Mouse (Mus musculus): ENCODE measurements around the gene Zhx3. TPM values are rescaled to one million over a fixed set of nuclear protein-coding genes. Genes with fewer than 3 reads are reported as not detected.

The Zhx3 gene
- polyA plus RNA-seq, 1 experiment from 2014 or later: 11.4 TPM

DNA sequence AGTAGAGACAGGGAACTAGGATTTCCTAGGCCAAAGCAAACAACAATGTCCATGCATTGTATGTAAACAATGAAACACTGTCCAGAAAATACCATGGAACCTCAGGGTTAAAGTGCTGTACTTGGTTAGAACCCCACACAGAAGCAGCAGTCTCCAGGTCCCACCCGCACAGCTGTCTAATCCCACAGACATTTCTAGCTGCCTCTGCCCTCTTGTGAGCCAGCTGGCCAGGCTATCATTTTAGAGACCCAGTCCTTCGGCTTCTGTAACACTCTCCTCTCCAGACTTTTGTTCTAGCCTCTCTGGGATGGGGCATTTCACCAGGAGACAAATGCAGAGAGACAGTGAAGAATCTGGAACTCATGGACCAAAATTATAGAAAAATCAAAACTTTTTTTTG is 94.8 kb downstream of the Zhx3 start:
- H3K4me1 ChIP-seq (replicated peaks; ENCODE audit: control insufficient read depth, insufficient read depth, low read length): no peaks in the 10 kb centered on the region
- WGBS: 78% methylated on average over 2 of the region's 2 CpGs
- no peak overlapping the region for H3K27ac ChIP-seq (ENCODE audit: low read length)
- H3K36me3 ChIP-seq (ENCODE audit: control insufficient read depth, insufficient read depth, low read length): 0 out of 2 replicates have a peak, but pooled peaks cover 4% of the 10 kb centered on the region
- H3K9ac ChIP-seq (ENCODE audit: low read length): no peak overlapping the region
- no peaks in the 10 kb centered on the region for H3K27me3 ChIP-seq (ENCODE audit: control insufficient read depth, insufficient read depth, low read depth, low read length)
- no peak for ATAC-seq (ENCODE audit: low read depth)
- H3K4me3 ChIP-seq (ENCODE audit: low read length): no peak overlapping the region
- H3K9me3 ChIP-seq (ENCODE audit: control insufficient read depth, low read length): no peaks in the 10 kb centered on the region
- no peak overlapping the region for H3K4me2 ChIP-seq (ENCODE audit: low read depth, low read length)

DNA sequence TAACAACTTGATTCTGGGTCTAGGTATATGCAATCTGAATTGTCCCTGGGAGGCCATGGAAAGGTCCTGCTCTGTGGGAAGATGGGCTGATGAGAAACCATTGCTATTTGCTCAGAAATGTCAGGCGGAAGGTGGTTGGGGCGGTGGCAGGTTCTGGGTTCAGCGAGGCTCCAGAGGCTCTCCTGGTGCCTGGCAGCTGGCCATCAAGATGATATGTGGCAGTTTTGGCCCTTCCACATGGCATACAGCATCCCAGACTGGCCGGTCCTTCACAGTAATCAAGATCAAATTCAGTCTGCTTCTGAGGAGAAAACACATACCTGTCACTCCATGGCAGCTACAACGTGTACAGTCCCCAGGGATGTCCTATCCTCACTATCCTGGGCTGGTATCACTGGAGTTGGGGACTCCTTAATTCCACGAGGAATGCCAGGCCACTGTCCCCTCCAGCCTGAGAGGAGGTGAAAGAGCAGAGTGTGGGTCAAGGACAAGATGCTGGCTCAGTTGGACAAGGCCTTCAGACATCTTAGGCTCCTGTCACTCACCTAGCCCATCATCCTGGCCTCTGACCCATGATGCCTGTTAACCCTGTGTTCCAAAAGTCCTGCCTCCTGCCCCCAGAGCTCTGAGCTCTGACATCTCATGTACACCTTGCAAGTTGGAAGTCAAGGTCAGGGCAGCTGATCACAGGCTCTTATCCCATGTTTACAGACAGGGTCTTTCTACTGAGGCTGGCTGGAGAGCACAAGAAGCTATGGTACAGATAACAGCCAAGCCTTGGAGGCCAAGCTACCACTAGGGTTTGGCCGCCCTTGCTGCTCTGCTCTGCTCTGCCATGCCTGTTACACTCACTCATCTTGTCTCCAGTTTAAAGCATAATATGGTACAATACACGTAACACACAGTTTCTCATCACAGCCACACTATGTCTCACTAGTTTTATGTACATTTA is 101.2 kb downstream of the Zhx3 start:
- H3K4me2 ChIP-seq (ENCODE audit: low read depth, low read length): no peak overlapping the region
- no peak overlapping the region for H3K4me3 ChIP-seq (ENCODE audit: low read length)
- H3K4me1 ChIP-seq (replicated peaks; ENCODE audit: control insufficient read depth, insufficient read depth, low read length): no peaks in the 10 kb centered on the region
- H3K27ac ChIP-seq (ENCODE audit: low read length): no peak overlapping the region
- ATAC-seq (ENCODE audit: low read depth): no peak
- no peak overlapping the region for H3K9ac ChIP-seq (ENCODE audit: low read length)
- 79% methylated on average over 8 of the region's 8 CpGs for WGBS
- H3K9me3 ChIP-seq (ENCODE audit: control insufficient read depth, low read length): no peaks in the 10 kb centered on the region
- H3K36me3 ChIP-seq (ENCODE audit: control insufficient read depth, insufficient read depth, low read length): no peaks in the 10 kb centered on the region
- no peaks in the 10 kb centered on the region for H3K27me3 ChIP-seq (ENCODE audit: control insufficient read depth, insufficient read depth, low read depth, low read length)

DNA sequence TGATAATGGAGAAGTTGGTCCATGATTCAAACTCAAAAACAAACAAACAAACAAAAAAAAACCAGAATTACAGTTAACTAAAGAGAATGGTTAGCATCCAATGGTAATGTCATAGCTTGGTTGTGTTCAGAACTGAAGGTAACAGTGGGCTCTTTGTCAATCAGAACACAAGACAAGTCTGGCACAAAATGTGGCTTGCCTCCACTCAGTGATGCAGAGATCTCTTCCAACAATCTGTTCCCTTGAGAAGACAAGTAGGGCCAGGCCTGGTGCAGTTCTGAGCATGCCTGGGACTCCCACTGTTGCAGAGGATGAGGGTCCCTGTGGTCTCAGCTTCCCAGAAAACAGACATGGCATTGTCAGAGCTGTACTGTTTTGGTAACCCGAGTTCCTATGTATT is 101.9 kb downstream of the Zhx3 start:
- Histone ChIP-seq H3K4me3 (ENCODE audit: low read length) (no peak overlapping the region), H3K4me2 (ENCODE audit: low read depth, low read length) (no peak overlapping the region), H3K27ac (ENCODE audit: low read length) (no peak overlapping the region), H3K27me3 (ENCODE audit: control insufficient read depth, insufficient read depth, low read depth, low read length) (no peaks in the 10 kb centered on the region), H3K4me1 (replicated peaks; ENCODE audit: control insufficient read depth, insufficient read depth, low read length) (no peaks in the 10 kb centered on the region; the same call in 1 of the 2 replicates), H3K9me3 (ENCODE audit: control insufficient read depth, low read length) (no peaks in the 10 kb centered on the region), H3K9ac (ENCODE audit: low read length) (no peak overlapping the region), H3K36me3 (ENCODE audit: control insufficient read depth, insufficient read depth, low read length) (no peaks in the 10 kb centered on the region)
- ATAC-seq (ENCODE audit: low read depth): no peak
- WGBS: 92% methylated on average over 1 of the region's 1 CpGs

DNA sequence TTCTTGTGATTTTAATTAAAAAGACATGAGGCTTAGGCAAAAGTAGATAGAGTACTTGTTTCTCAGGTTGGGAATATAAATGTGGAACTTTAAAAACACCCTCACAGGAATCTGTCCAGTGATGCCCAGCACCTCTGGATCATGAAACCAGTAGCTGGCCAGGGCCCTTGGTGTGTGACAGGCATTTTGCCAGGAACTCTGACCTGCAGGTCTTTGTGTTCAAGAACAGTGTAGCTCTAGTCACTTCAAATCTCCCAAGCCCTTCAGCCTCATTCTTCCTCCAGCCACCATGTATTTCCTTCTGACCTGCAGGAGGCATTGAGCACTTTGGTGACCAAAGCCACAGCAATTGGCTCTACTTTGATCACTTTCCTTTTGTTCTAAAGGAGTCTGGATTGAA is 102.4 kb downstream of the Zhx3 start:
- Histone ChIP-seq H3K27ac (ENCODE audit: low read length) (no peak overlapping the region), H3K9ac (ENCODE audit: low read length) (no peak overlapping the region), H3K4me1 (replicated peaks; ENCODE audit: control insufficient read depth, insufficient read depth, low read length) (no peaks in the 10 kb centered on the region; the same call in 1 of the 2 replicates), H3K4me3 (ENCODE audit: low read length) (no peak overlapping the region), H3K9me3 (ENCODE audit: control insufficient read depth, low read length) (no peaks in the 10 kb centered on the region), H3K27me3 (ENCODE audit: control insufficient read depth, insufficient read depth, low read depth, low read length) (no peaks in the 10 kb centered on the region), H3K36me3 (ENCODE audit: control insufficient read depth, insufficient read depth, low read length) (no peaks in the 10 kb centered on the region), H3K4me2 (ENCODE audit: low read depth, low read length) (no peak overlapping the region)
- ATAC-seq (ENCODE audit: low read depth): no peak

DNA sequence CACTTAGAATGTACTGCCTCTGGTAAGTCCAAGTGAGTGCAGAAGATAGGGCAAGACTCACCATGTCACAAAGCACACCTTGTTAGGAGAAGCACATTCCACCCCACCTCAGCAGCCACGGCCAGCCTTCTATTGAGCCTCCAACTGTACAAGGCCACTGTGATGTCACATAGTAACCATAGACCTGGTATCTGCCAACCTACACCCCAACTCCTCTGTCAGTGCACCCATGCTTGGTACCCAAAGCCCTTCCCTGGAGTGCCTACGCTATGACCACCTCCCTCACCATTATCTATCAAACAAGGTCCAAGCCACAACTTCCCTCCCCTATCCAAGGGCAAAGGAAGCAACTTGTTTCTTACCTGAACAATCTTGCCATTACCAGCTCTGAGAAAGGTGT is 103.8 kb downstream of the Zhx3 start:
- Histone ChIP-seq H3K9ac (ENCODE audit: low read length) (no peak overlapping the region), H3K27ac (ENCODE audit: low read length) (no peak overlapping the region), H3K9me3 (ENCODE audit: control insufficient read depth, low read length) (no peaks in the 10 kb centered on the region), H3K4me2 (ENCODE audit: low read depth, low read length) (no peak overlapping the region), H3K27me3 (ENCODE audit: control insufficient read depth, insufficient read depth, low read depth, low read length) (no peaks in the 10 kb centered on the region), H3K4me1 (replicated peaks; ENCODE audit: control insufficient read depth, insufficient read depth, low read length) (no peaks in the 10 kb centered on the region; the same call in 1 of the 2 replicates), H3K36me3 (ENCODE audit: control insufficient read depth, insufficient read depth, low read length) (peaks cover 4% of the 10 kb centered on the region; the same call in 1 of the 2 replicates), H3K4me3 (ENCODE audit: low read length) (no peak overlapping the region)
- WGBS: 81% methylated on average over 2 of the region's 2 CpGs
- no peak for ATAC-seq (ENCODE audit: low read depth)

DNA sequence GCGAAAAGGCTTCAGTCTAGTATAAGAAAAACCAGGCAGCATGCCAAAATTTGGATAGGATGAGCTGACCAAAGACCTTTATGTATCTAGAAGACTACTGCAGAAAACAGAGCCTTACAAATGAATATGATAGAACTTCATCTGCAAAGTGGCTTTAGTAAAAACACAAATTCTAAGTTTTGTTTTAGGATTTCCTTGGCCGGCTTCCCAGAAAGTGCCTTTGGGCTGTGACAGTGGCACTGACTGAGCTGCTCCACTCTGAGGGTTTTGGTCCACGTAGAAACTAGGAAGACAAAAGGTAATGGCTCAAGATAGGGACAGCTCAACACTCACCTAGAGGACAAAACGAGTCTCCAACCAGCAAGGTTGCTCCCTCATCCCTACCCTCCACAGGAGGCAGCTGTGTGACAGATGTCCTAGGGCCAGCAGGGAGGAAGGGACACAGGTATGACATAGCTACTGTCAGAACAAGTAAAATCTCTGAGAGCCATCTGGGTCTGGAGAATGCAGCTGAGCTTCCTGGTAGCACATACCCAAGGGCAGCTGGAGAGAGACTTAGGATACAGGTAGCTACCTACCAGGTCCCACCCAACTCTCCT is 104.6 kb downstream of the Zhx3 start:
- ATAC-seq (ENCODE audit: low read depth): no peak
- no peak overlapping the region for H3K4me2 ChIP-seq (ENCODE audit: low read depth, low read length)
- H3K9ac ChIP-seq (ENCODE audit: low read length): no peak overlapping the region
- no peaks in the 10 kb centered on the region for H3K9me3 ChIP-seq (ENCODE audit: control insufficient read depth, low read length)
- H3K27ac ChIP-seq (ENCODE audit: low read length): no peak overlapping the region
- H3K27me3 ChIP-seq (ENCODE audit: control insufficient read depth, insufficient read depth, low read depth, low read length): no peaks in the 10 kb centered on the region
- 65% methylated on average over 4 of the region's 4 CpGs for WGBS
- peaks cover 4% of the 10 kb centered on the region; the same call in 1 of the 2 replicates for H3K36me3 ChIP-seq (ENCODE audit: control insufficient read depth, insufficient read depth, low read length)
- H3K4me1 ChIP-seq (replicated peaks; ENCODE audit: control insufficient read depth, insufficient read depth, low read length): no peaks in the 10 kb centered on the region; the same call in 1 of the 2 replicates
- H3K4me3 ChIP-seq (ENCODE audit: low read length): no peak overlapping the region

DNA sequence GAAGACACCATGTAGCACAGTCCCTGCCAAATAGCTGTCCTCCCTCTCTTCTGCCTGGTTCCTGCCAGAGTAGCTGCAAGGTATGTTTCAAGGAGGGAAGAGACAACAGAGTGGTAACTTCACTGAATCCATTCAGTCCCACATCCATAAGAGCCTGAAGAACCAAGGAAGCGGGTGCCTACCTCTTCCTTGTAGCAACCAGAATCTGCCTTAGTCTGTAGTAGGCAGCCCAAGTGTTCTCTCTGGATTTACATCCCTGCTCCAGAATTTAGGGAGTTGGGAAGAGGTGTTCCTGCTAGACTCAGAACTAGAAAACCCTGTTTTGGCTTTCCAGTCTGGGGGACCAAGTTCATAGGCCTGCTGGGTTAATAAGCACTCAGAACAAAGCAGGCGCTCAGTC is 105.6 kb downstream of the Zhx3 start:
- Histone ChIP-seq H3K4me2 (ENCODE audit: low read depth, low read length) (no peak overlapping the region), H3K4me1 (replicated peaks; ENCODE audit: control insufficient read depth, insufficient read depth, low read length) (no peaks in the 10 kb centered on the region; the same call in 1 of the 2 replicates), H3K4me3 (ENCODE audit: low read length) (no peak overlapping the region), H3K27me3 (ENCODE audit: control insufficient read depth, insufficient read depth, low read depth, low read length) (no peaks in the 10 kb centered on the region), H3K9ac (ENCODE audit: low read length) (no peak overlapping the region), H3K36me3 (ENCODE audit: control insufficient read depth, insufficient read depth, low read length) (peaks cover 10% of the 10 kb centered on the region), H3K9me3 (ENCODE audit: control insufficient read depth, low read length) (no peaks in the 10 kb centered on the region), H3K27ac (ENCODE audit: low read length) (no peak overlapping the region)
- no peak for ATAC-seq (ENCODE audit: low read depth)
- WGBS: 93% methylated on average over 2 of the region's 2 CpGs

DNA sequence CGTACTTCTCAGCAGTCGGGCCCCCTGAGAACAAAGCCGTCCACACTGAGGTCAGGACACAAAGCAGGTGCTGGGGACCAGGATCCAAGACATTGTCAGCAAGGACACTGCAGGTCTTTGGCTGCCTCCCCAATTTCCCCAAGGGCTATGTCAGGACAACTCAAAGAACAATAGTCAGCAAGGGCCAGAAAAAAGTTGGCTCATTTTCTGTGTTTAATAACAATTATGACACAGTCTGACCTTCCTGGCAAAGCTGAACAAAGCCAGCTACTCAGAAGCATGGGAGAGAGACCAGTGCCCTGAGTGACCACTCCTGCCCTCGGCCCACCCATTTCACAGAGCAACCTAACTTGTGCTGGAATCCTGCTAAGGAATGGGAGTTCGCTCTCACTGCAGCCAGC is 106.4 kb downstream of the Zhx3 start:
- no peaks in the 10 kb centered on the region; the same call in 1 of the 2 replicates for H3K4me1 ChIP-seq (replicated peaks; ENCODE audit: control insufficient read depth, insufficient read depth, low read length)
- WGBS: 63% methylated on average over 5 of the region's 5 CpGs
- H3K4me2 ChIP-seq (ENCODE audit: low read depth, low read length): no peak overlapping the region
- H3K27me3 ChIP-seq (ENCODE audit: control insufficient read depth, insufficient read depth, low read depth, low read length): no peaks in the 10 kb centered on the region
- peaks cover 18% of the 10 kb centered on the region for H3K36me3 ChIP-seq (ENCODE audit: control insufficient read depth, insufficient read depth, low read length)
- no peaks in the 10 kb centered on the region for H3K9me3 ChIP-seq (ENCODE audit: control insufficient read depth, low read length)
- no peak overlapping the region for H3K9ac ChIP-seq (ENCODE audit: low read length)
- H3K27ac ChIP-seq (ENCODE audit: low read length): no peak overlapping the region
- no peak overlapping the region for H3K4me3 ChIP-seq (ENCODE audit: low read length)
- ATAC-seq (ENCODE audit: low read depth): peak; percentile 45

DNA sequence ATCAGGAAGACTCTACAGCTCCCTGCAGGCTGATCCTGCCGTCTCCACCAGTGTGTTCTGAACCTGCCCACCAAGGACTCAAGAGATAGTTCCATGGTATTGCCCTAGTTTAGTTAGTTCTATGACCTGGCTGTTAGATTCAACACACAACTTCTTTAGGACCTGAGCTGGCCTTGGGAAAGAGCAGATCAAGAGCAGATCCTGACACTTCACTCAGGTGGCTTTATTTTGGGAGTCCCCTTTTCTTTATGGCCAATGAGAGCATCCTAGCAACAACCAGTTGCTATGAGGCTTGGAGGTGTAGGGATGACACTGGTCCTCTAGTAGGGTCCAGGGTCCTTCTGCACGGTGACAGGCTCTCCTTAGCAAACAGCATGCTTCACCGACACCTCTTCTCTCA is 107.7 kb downstream of the Zhx3 start:
- no peak for ATAC-seq (ENCODE audit: low read depth)
- Histone ChIP-seq H3K4me2 (ENCODE audit: low read depth, low read length) (no peak overlapping the region), H3K27ac (ENCODE audit: low read length) (no peak overlapping the region), H3K4me3 (ENCODE audit: low read length) (no peak overlapping the region), H3K4me1 (replicated peaks; ENCODE audit: control insufficient read depth, insufficient read depth, low read length) (no peaks in the 10 kb centered on the region; the same call in 1 of the 2 replicates), H3K9ac (ENCODE audit: low read length) (no peak overlapping the region), H3K36me3 (ENCODE audit: control insufficient read depth, insufficient read depth, low read length) (peaks cover 29% of the 10 kb centered on the region), H3K27me3 (ENCODE audit: control insufficient read depth, insufficient read depth, low read depth, low read length) (no peaks in the 10 kb centered on the region), H3K9me3 (ENCODE audit: control insufficient read depth, low read length) (no peaks in the 10 kb centered on the region)
- WGBS: 65% methylated on average over 3 of the region's 3 CpGs
